Mouse (Mus musculus): ENCODE results near the gene Dtx4. TPM values are rescaled to one million over a fixed set of nuclear protein-coding genes. Genes with fewer than 3 reads are reported as not detected.
A peak's percentile ranks its signal among the peaks of the same experiment; 100 is the strongest.

Dtx4 gene
- polyA plus RNA-seq, 1 experiment from 2014 or later = 43.3 TPM

GRCm38 (mm10) chr19:12514621-12515020 lies 13.4 kb upstream of the Dtx4 start:
- Histone ChIP-seq H3K4me3 (no peak overlapping the region), H3K9me3 (no peaks in the 10 kb centered on the region), H3K27ac (no peak overlapping the region), H3K4me1 (no peaks in the 10 kb centered on the region), H3K27me3 (replicated peaks) (no peaks in the 10 kb centered on the region), H3K9ac (no peak overlapping the region), H3K4me2 (no peak overlapping the region), H3K36me3 (replicated peaks) (no peaks in the 10 kb centered on the region)
- ATAC-seq (replicated peaks) = no peak

- Histone ChIP-seq H3K9ac (no peak overlapping the region), H3K36me3 (replicated peaks) (no peaks in the 10 kb centered on the region), H3K4me1 (peaks cover 30% of the 10 kb centered on the region), H3K27me3 (replicated peaks) (no peaks in the 10 kb centered on the region), H3K27ac (no peak overlapping the region), H3K4me2 (no peak overlapping the region), H3K9me3 (no peaks in the 10 kb centered on the region), H3K4me3 (no peak overlapping the region)
- no peak for ATAC-seq (replicated peaks)
- WGBS = 94% methylated on average over 7 of the region's 7 CpGs
Measured at GRCm38 (mm10) chr19:12502756-12503155, 1.5 kb upstream of the Dtx4 start.

GRCm38 (mm10) chr19:12500881-12501311 lies 358 bp downstream of the Dtx4 start:
- WGBS = under 1% methylated on average over 28 of the region's 38 CpGs
- no peaks in the 10 kb centered on the region for H3K36me3 ChIP-seq (replicated peaks)
- peak; percentile 66 for ATAC-seq (replicated peaks)

GRCm38 (mm10) chr19:12500124-12500523 lies 1.1 kb downstream of the Dtx4 start:
- ATAC-seq (replicated peaks) = peak; percentile 21
- peak overlapping the region; percentile 89 for H3K9ac ChIP-seq
- no peaks in the 10 kb centered on the region for H3K27me3 ChIP-seq (replicated peaks)
- H3K36me3 ChIP-seq (replicated peaks) = no peaks in the 10 kb centered on the region
- H3K27ac ChIP-seq = peak overlapping the region; percentile 94
- H3K4me1 ChIP-seq = peaks cover 33% of the 10 kb centered on the region
- WGBS = 2% methylated on average over 3 of the region's 3 CpGs
- peak overlapping the region; percentile 89 for H3K4me2 ChIP-seq
- H3K9me3 ChIP-seq = no peaks in the 10 kb centered on the region
- H3K4me3 ChIP-seq = peak overlapping the region; percentile 88

More at GRCm38 (mm10) chr19:12500881-12501311, 358 bp downstream of the Dtx4 start:
- Histone ChIP-seq H3K4me2 (peak overlapping the region; percentile 89), H3K4me3 (peak overlapping the region; percentile 88), H3K27me3 (replicated peaks) (no peaks in the 10 kb centered on the region), H3K9ac (peak overlapping the region; percentile 89), H3K4me1 (peaks cover 32% of the 10 kb centered on the region), H3K9me3 (no peaks in the 10 kb centered on the region), H3K27ac (peak overlapping the region; percentile 94)

GRCm38 (mm10) chr19:12499485-12499884 lies 1.8 kb downstream of the Dtx4 start:
- Histone ChIP-seq H3K9ac (peak overlapping the region; percentile 89), H3K9me3 (no peaks in the 10 kb centered on the region), H3K36me3 (replicated peaks) (no peaks in the 10 kb centered on the region), H3K27ac (peak overlapping the region; percentile 94), H3K4me2 (peak overlapping the region; percentile 89), H3K4me3 (peak overlapping the region; percentile 88), H3K4me1 (peaks cover 35% of the 10 kb centered on the region), H3K27me3 (replicated peaks) (no peaks in the 10 kb centered on the region)
- WGBS = 2% methylated on average over 2 of the region's 2 CpGs
- ATAC-seq (replicated peaks) = no peak

GRCm38 (mm10) chr19:12498941-12499340 lies 2.3 kb downstream of the Dtx4 start:
- peak overlapping the region; percentile 88 for H3K4me3 ChIP-seq
- peak overlapping the region; percentile 94; the same call in 1 of the 2 replicates for H3K27ac ChIP-seq
- peak overlapping the region; percentile 89 for H3K4me2 ChIP-seq

GRCm38 (mm10) chr19:12498321-12498720 lies 2.9 kb downstream of the Dtx4 start:
- Histone ChIP-seq H3K9ac (no peak overlapping the region), H3K27ac (peak overlapping the region; percentile 94; the same call in 1 of the 2 replicates), H3K36me3 (replicated peaks) (no peaks in the 10 kb centered on the region), H3K9me3 (no peaks in the 10 kb centered on the region), H3K4me1 (peaks cover 44% of the 10 kb centered on the region), H3K4me3 (0 out of 2 replicates have a peak overlapping the region, but pooled peaks have one; percentile 88), H3K27me3 (replicated peaks) (no peaks in the 10 kb centered on the region), H3K4me2 (peak overlapping the region; percentile 89)
- 50% methylated on average over 4 of the region's 4 CpGs for WGBS
- no peak for ATAC-seq (replicated peaks)

More at GRCm38 (mm10) chr19:12498941-12499340, 2.3 kb downstream of the Dtx4 start:
- Histone ChIP-seq H3K9me3 (no peaks in the 10 kb centered on the region), H3K9ac (no peak overlapping the region; the same call in 1 of the 2 replicates), H3K27me3 (replicated peaks) (no peaks in the 10 kb centered on the region), H3K4me1 (peaks cover 38% of the 10 kb centered on the region), H3K36me3 (replicated peaks) (no peaks in the 10 kb centered on the region)
- 10% methylated on average over 1 of the region's 1 CpGs for WGBS
- no peak for ATAC-seq (replicated peaks)

- 46% methylated on average over 2 of the region's 2 CpGs for WGBS
- Histone ChIP-seq H3K36me3 (replicated peaks) (no peaks in the 10 kb centered on the region), H3K27me3 (replicated peaks) (no peaks in the 10 kb centered on the region), H3K9ac (no peak overlapping the region), H3K27ac (no peak overlapping the region), H3K4me3 (no peak overlapping the region), H3K9me3 (no peaks in the 10 kb centered on the region), H3K4me2 (peak overlapping the region; percentile 89; the same call in 1 of the 2 replicates), H3K4me1 (peaks cover 44% of the 10 kb centered on the region)
- no peak for ATAC-seq (replicated peaks)
Measured at GRCm38 (mm10) chr19:12497909-12498308, 3.3 kb downstream of the Dtx4 start.

- peaks cover 44% of the 10 kb centered on the region for H3K4me1 ChIP-seq
- no peaks in the 10 kb centered on the region for H3K27me3 ChIP-seq (replicated peaks)
- H3K9me3 ChIP-seq = no peaks in the 10 kb centered on the region
- no peak overlapping the region for H3K27ac ChIP-seq
- H3K4me3 ChIP-seq = no peak overlapping the region
- H3K36me3 ChIP-seq (replicated peaks) = peaks cover 7% of the 10 kb centered on the region
- H3K9ac ChIP-seq = no peak overlapping the region
- WGBS = 66% methylated on average over 2 of the region's 2 CpGs
- H3K4me2 ChIP-seq = no peak overlapping the region
- ATAC-seq (replicated peaks) = no peak
Measured at GRCm38 (mm10) chr19:12496241-12496640, 5.0 kb downstream of the Dtx4 start.

- Histone ChIP-seq H3K4me3 (no peak overlapping the region), H3K4me1 (peaks cover 47% of the 10 kb centered on the region), H3K4me2 (no peak overlapping the region), H3K9ac (no peak overlapping the region), H3K36me3 (replicated peaks) (peaks cover 12% of the 10 kb centered on the region), H3K9me3 (no peaks in the 10 kb centered on the region), H3K27me3 (replicated peaks) (no peaks in the 10 kb centered on the region), H3K27ac (no peak overlapping the region)
- 11% methylated on average over 3 of the region's 3 CpGs for whole genome bisulfite sequencing
- no peak for ATAC-seq (replicated peaks)
Measured at GRCm38 (mm10) chr19:12494972-12495535, 6.2 kb downstream of the Dtx4 start.

GRCm38 (mm10) chr19:12494187-12494458 lies 7.1 kb downstream of the Dtx4 start:
- H3K4me2 ChIP-seq = no peak overlapping the region
- no peak overlapping the region for H3K4me3 ChIP-seq
- H3K27me3 ChIP-seq (replicated peaks) = no peaks in the 10 kb centered on the region
- no peak overlapping the region for H3K9ac ChIP-seq
- 20% methylated on average over 4 of the region's 4 CpGs for WGBS
- H3K27ac ChIP-seq = peak overlapping the region; percentile 12; the same call in 1 of the 2 replicates
- H3K4me1 ChIP-seq = peaks cover 47% of the 10 kb centered on the region
- no peaks in the 10 kb centered on the region for H3K9me3 ChIP-seq
- no peak for ATAC-seq (replicated peaks)
- peaks cover 12% of the 10 kb centered on the region for H3K36me3 ChIP-seq (replicated peaks)

GRCm38 (mm10) chr19:12493453-12494186 lies 7.6 kb downstream of the Dtx4 start:
- ATAC-seq (replicated peaks) = no peak

More at GRCm38 (mm10) chr19:12493453-12494186, 7.6 kb downstream of the Dtx4 start:
- Histone ChIP-seq H3K9me3 (no peaks in the 10 kb centered on the region), H3K4me3 (no peak overlapping the region), H3K27me3 (replicated peaks) (no peaks in the 10 kb centered on the region), H3K4me2 (no peak overlapping the region), H3K36me3 (replicated peaks) (peaks cover 12% of the 10 kb centered on the region), H3K9ac (no peak overlapping the region), H3K4me1 (peaks cover 47% of the 10 kb centered on the region), H3K27ac (peak overlapping the region; percentile 12; the same call in 1 of the 2 replicates)
- 15% methylated on average over 4 of the region's 4 CpGs for WGBS

Measured in midbrain, embryonic 15.5 days (tissue).